Mouse (Mus musculus): ENCODE results near the gene Tspan13. TPM values are rescaled to one million over a fixed set of nuclear protein-coding genes. Genes with fewer than 3 reads are reported as not detected.

Gene Tspan13
- total RNA-seq (2021) = 10 to 100 TPM in 1 of 2 experiments, 1 to 10 TPM in 1; 9.2 to 10.0 TPM
- long read RNA-seq, experiment 1, transcript Tspan13-201 (6 exons, 1,932 nt) = major isoform, 11 of 14 reads
- long read RNA-seq, experiment 1, partial matches to known transcripts = 1 of 14 reads
- long read RNA-seq, experiment 1, other reads (novel, unspliced or antisense) = 2 of 14 reads
- long read RNA-seq, experiment 2, transcript Tspan13-201 (6 exons, 1,932 nt) = major isoform, 8 of 10 reads
- long read RNA-seq, experiment 2, partial matches to known transcripts = 2 of 10 reads
- long read RNA-seq, experiment 2, other reads (novel, unspliced or antisense) = 0 of 10 reads

DNA sequence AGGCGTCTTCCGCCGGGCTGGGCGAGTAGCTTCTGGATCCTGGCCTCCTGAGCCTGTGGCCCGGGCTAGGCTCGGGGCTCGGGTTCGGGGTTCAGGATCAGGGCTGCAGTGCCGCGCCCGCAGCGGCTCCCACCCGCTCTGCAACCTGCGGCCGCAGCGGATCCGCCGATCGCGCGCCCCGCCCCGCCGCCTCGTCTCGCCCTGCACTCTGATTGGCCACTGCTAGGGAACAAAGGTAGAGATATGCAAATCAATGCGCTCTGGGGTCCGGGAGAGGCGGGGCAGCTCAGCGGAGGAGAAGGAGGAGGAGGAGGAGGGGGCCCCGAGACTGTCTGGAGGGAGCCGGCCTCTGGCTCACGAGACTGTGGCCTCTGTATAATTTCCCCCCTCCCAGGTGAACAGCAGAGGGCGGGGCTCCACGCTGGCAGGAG lies at the start of gene Tspan13:
Tspan13 (minus strand) TSS at position 153 of the 431 bp plus-strand sequence.
- peak; percentile 86 to 87 for DNase-seq

DNA sequence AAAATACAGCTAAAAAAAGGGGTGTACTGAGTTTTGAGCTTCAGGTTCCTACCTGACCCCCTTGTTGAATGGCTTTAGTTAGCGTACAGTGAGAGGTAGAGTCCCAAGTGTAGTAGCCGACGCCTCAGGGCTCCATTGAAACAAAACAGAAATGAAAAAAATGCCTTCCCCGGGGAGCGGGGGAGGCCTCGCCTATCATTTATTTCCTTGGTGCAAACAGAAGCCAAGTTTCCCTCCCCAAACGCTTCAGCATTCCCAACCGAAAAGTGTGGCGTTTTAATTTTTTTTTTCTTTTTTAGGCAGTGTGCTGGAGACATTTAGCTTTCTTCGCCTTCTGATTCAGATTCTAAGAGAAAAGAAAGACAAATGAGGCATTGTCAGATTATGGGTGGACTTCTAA lies 49.7 kb upstream of the Tspan13 start:
- DNase-seq = no peak

DNA sequence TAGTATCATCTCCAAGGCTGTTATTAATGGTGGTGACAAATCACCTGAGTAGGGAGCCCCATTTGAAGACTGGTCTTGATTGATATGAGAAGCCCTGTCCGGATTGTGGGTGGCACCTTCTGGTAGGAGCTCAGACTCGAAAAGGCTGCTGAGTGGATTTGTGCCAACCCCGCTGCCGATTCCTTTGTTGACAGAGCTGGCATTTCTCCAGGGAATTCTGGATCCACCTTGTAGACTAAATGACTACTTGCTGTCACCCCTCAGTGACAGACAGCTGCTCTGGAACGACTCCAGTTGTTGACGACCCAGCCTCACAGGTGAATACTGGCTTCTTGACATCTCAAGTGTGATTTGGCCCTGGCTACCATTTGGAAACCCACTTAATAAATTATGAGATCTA lies 46.9 kb upstream of the Tspan13 start:
- DNase-seq = no peak

DNA sequence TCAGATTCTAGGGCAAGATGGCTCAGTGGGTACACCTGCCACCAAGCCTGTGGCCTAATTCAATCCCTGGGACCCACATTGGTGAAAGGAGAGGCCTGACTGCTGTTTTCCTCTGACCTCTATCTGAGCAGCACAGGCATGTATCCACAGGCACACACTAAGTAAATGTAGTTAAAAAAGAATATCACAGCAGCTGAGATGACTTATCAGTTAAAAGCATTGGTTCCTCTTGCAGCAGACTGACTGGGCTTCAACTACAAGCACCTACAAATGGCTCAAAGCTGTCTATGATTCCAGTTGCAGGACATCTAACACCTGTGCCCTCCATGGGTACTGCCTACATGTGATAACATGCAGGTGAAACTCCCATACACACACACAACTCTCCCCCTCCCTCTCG lies 46.5 kb upstream of the Tspan13 start:
- DNase-seq = no peak

DNA sequence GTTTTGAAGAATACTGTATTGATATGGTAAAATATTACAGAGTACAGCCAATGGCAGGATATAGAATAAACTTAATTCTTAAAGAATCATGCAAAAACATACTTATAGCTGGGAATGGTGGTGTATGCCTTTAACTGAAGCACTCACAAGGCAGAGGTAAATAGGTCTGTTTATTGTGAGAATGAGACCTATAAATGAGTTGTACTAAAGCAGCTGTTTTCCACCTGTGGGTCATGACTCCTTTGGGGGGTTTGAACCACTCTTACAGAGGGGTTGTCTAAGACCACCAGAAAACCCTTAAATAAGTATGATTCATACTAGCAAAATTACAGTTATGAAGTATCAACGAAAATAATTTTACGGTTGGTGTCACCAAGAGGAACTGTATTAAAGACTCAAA lies 43.1 kb upstream of the Tspan13 start:
- no peak for DNase-seq

DNA sequence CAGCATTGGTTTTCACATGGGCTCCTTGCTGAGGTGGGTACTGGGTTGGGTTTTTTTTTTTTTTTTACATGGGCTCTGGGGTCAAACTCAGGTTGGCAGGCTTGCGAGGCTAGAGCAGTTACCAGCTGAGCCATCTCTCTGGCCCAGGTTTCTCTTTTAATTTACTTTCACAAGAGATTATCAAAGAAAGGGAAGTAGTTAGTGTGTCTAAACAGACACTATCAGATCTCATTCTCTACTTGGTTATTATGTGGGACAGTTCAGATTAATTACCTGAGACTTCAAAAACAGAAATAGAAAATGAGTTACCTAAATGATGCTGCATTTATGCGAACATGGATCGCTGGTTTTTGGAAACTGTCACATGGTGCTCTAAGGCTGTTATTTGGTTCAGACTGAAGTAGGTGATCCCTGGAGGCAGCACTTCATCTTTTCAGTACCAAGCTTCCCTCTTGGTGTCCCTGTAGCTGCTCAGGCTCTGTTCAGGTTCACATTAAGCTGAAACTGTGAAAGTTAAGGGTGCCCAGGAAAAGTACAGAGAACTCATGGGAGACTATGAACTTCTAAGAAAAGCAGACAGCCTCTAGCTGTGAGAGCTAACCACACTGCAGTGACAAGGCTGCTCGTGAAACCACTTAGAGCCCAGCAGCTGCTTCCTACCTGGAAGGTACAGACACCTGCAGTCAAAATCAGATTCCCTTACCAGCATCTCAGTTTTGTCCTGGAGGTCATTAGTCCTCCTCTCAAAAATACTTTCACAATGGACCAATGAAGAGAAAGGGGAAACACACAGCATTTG lies 36.0 kb upstream of the Tspan13 start:
- no peak for DNase-seq

DNA sequence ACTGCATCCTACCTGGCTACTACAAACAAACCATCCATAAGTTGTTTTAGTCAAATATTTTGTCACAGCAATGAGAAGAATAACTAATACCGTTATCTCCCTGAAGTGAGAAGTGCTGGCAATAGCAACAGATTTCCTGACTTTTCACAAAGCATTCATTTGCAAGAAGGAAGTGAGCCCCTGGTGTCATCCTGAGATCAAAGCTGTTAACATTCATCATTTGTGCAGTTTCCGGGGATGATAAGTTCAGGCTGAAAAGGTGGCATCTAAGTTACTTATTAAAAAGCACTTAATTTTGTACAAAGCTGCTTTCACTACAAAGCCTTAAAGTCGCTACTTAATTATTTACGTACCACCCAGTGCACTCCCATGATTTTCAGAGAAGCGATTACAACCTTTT lies 30.6 kb upstream of the Tspan13 start:
- no peak for DNase-seq

DNA sequence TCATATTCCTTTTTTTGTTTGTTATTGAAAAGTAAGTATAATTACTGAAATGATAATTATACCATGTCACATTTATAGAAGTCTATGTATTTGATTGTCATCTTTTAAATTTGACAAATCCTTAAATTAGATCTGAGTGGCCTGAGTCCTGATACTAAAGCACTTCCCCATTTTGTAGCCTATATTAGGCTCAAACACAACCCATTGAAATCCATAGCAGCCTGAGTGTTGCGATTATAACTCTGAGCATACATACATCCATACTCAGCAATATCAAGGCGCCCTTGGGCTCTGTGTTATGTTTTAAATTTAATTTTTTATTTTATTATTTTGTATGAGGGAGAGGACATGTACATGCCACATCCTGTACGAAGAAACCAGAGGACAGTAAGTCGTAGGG lies 27.9 kb upstream of the Tspan13 start:
- no peak for DNase-seq

DNA sequence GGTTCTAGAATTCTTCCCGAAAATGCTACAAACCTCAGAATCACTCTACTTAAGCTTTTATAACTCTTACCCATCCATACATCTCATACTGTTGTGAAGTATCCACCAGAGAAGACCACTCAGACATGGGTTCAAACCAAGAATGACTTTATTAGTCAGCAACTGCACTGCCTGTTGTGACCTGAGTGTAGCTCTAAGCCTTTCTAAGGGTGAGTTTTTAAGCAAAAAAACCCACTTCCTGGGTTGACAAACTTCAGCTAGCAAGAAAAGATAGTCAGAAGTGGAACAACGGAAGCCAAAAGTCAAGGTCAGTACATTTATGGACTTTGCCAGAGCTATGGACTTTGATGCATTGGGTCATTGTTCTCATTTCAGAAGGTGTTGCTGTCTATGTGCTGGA lies 25.2 kb upstream of the Tspan13 start:
- no peak for DNase-seq

DNA sequence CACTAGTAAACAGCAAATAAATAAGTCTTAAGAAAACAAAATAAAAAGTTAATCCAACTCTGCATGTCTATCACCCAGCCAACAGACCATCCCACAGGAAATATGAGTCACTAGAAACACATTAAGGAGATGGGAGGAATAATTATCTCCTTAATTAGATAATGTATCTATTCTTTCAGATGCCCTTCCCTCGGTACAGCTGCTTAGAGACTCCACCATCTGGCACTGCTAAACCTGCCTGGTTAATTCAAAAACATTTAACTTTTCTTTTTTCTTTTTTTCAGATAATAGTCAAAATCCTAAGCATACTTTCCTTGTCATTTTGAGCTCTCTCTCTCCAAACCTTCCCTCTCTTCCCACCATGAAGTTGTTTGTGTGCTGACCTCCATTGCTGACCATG lies 23.6 kb upstream of the Tspan13 start:
- no peak for DNase-seq

DNA sequence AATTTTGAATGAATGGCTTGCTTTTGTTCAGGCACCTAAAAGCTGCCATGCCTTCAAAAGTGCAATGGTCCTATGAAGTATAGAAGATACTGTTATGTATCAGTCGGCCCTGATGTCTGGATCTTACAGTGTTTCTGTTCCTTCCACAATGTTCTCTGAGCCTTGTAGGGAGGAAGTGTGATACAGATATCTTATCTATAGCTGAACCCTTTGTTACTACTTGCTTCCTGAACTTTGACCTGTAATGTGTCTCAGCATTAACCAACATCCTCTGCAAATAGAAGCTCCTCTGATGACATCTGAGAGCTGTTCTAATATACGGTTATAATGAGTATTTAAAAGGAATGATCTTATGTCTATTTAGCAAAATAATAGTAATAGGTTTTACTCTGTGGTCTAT lies 15.4 kb upstream of the Tspan13 start:
- no peak for DNase-seq

DNA sequence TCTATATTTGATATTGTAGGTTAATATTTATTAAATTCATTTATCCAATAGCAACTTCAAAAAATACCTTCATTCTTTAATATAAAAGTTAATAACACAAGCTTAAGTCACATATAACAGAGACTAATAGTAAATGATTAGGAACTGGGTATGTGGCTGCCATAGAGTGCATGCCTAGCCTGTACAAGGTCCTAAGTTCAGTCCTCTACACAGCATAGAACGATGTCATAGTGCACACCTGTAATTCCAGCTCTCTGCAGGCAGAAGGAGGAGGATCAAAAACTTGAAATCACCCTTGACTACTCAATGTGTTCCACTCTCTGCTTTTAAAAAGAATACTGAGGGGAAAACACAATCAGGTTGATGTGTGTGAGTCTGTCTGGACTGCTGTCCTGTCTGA lies 8.0 kb upstream of the Tspan13 start:
- DNase-seq = no peak

DNA sequence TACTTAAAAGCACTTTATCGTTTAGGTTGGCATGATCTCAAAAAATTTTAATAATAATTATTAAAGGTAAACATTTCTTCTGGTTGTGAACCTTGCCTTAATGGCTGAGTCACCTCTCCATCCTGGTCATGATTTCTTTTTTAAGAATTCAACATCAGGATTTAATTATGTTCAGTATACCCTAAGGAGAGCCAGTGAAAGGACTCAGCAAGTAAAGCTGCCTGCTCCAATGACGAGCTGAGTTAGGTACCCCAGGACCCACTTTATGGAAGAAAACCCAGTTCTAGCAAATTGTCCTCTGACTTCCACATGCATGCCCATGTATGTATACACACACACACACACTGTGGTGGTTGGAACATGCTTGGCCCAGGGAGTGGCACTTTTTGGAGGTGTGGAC lies 5.3 kb upstream of the Tspan13 start:
- DNase-seq = no peak

DNA sequence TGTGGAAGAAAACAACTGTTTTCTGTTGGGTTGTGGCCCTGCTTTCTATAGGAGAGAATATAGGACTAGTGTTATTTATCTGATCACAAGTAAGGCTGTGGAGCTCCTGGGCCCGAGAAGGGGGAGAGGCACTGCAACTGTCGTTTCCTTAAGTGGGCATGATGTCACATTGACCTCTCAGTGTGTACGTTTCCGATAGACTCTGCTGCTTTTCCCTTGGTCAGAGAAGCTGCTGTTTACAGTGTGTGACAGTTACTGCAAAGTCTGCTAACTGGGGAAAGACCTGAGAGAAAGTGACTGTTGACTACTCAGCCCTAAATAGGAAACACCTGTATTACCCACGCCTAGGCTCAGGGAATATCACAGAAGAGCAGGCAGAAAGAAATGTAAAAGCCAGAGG lies 3.9 kb upstream of the Tspan13 start:
- no peak for DNase-seq

DNA sequence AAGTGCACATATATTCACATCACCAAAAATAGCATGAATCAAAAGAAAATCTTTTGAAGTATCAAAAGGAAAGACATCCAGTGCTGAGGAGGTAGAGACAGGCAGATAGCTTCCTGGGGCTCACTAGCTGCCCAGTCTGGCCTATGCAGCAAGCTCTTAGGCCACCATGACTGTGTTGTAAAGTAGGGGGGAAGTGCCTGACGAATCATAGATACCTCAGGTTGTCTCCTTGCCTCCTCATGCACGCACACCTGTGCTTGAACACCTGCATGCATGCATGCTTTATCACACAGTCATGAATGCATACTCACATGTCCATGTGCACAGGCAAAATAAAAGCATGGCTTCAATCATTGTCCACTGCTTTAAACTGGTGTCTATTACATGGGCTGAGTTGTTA lies 2.4 kb upstream of the Tspan13 start:
- DNase-seq = no peak

DNA sequence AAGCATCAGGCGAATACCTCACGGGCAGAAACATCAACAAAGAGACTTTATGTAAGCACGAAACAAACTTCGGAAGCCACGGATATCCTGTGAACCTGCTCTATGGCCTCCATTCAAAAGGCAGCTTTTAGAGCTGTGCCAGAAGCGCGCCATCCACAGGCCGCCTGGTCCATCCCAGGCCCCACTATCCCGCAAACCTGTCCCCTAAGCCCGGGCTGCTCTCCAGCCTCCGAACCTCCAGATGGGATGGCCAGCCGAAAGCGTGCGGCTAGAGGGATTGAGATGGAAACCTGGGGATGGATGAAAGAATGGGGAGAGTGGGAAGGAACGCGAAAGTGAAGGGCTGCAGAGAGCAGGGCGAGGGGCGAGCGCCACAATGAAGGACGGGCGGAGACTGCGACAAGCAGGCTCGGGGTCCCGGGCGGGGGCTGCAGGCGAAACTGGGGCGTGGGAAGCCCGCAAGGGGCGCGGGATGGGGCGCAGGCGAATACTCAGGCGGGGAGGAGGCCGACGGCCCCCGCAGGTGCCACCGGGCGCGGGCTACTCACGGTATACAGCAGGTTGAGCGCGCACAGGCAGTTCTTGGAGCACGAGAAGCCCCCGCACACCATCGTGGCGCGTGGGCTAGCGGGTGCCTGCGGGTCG lies 475 bp downstream of the Tspan13 start:
- peak; percentile 18 to 32 for DNase-seq

DNA sequence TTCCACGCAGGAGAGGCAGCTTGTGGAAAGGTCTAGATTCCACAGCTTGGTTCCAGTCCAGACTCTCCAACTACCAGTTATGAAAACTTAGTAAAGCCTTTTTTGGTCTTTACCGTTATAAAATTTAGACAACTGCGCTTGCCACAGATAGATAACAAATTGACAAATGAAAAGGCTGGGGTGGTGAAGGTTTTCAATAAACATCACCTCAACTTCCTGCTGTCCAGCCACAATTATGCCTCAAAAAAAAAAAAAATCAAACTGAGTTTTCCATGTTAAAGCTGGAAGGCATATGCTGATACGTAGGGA lies 1.1 kb downstream of the Tspan13 start:
- no peak for DNase-seq

DNA sequence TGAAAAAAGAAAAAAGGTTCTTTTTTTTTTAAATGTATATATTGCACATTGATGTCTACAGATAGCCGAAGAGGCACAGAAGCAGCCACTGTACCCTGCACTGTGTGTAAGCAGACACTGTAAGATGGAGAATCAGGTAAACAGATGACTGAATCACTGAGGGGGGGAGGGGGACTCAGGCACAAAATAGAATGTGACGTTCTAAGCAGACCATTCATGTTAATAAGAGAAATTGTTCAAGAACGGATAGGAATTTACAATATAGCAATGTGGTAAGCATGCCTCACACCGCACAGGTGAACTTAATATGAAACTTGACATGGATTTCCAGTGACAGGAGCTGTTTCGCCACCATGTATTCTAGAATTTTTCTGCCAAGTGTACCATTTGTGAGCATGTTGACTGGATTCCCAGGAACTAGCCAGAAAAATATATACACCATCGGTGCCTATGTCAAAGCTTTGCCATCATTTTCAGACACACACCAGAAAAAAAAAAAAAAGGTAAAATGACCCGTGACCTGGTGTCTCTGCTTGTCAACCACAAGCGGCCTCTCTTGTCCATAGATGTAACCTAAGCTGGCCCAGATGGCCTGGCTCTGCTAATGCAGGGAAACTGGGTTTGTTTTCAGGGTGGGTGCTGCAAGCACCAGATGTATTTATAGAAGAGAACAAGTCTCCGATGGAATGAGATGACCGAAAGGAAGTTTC lies 1.6 kb downstream of the Tspan13 start:
- no peak for DNase-seq

DNA sequence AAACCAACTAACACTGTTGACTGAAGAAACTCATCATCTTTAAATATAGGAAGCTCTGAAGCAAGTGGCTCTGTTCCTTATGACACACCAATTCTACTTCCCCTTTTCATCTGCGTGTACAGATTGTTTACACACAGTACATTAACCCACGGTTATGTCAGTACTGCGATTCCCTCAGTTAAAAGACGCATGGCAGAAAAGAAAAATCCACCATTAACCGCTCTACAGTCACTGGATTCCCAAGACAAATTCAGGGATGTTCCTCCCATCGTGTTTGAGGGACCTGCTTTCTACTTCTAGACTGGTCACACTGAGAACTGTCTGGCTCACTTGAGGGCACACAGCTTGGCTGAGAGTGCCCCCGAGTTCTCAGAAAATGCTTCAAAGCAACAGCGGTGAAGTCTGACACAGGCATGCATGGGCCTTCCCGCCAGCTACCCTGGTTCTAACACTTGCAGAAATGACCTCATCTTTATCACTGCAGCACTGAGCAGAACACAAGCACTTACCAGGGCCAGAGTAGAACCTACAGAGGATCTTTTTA lies 2.7 kb downstream of the Tspan13 start:
- DNase-seq = no peak

DNA sequence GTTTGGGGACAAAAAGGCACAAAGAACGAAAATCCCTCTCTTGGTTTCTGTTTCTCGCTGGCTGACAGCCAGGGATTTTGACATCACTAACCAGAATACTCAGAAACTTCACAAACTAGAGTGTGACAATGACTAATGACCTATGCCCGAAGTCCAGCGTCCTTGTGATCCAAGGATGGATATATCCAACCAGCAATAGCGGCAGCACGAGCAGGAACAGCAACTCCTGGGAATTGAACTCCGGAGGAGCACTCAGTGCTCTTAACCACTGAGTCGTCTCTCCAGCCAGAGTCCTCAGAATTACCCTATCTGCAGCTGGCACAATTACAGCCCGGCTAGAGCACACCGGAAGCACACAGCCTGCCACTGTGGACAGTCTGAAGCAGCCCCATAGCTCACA lies 5.5 kb downstream of the Tspan13 start:
- DNase-seq = peak; percentile 43 to 45

DNA sequence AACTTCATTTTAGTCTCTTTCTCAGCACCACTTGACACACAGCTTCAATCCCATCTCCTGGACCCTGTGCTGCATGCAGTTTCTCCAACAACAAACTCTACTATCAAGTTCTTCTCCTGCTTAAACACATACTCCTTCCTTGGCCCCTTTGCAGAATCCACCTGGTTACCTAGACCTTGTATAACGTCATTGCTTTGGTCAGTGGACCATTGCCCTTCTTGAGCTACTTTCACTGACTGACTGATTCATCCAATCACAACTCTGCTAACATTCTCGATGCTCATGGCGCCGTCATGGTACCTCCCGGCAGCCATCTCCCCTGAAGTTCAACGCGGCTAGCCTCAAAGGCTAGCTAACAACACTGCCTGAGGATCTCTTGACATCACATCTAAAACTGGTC lies 6.2 kb downstream of the Tspan13 start:
- DNase-seq = no peak

DNA sequence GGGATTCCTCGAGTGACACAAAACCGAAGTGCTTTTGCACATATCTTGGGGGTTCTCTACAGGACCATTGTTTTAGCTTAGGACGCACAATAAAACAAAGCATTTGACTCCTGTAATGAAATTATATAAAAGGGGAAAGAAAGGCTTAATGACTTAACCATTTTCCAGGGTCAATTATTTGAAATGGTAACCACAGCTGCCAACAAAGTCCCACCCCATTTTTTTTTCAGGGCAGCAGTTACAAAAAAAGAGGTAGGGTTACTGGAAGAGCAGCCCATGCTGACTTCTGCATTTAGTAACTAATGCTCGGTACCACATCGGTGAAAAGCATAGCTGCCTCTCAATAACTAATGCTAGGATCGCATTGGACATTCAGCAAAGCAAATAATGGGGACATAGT lies 6.8 kb downstream of the Tspan13 start:
- DNase-seq = no peak

DNA sequence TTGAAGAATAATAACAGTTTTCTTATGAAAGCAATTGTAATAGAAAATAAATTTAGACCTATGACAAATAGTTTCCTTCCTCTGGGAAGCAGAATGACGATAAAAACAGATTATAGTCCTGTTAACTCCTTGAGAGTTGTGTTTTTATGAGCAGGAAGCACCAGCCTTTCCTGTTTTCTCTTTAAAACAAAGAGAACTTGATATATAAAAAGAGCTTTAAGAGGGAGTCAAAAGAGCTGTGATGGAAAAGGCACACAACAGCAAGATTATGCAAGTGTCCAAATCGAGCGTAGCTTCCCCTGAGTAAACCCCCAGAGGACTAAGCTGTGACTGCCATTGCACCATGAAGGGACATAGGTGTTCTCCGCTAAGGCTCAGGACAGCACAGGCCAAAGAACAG lies 9.9 kb downstream of the Tspan13 start:
- DNase-seq = no peak

Measured in adrenal gland, postnatal 36 days (tissue).